Mouse (Mus musculus) midbrain, embryonic 11.5 days (tissue): ENCODE measurements around the gene Morc3. TPM values are rescaled to one million over a fixed set of nuclear protein-coding genes. Genes with fewer than 3 reads are reported as not detected.
"Not testable (repeated sequence)": the region's sequence is repeated elsewhere in the genome, so short reads cannot be mapped to it uniquely, and the experiment has no call there.

ENCODE experiments used
- ATAC-seq: fragments of 200-750 bp; cut with Nextera tagmentation; 2 replicates; pipeline ENCODE4 v1.8.0; 2017; ENCODE audit warnings: moderate TSS enrichment, moderate library complexity; ENCODE audit not compliant: low FRiP score
- DNase-seq: peaks from one replicate; pipeline ENCODE4 v3.0.0; 2015; ENCODE audit warnings: low spot score; ENCODE audit errors: missing footprints
- H3K27ac ChIP-seq: fragments of 300-500 bp; sonication (generic); 2 replicates; pipeline ENCODE4 v1.5.1; 2014; ENCODE audit warnings: low read depth, low read length
- H3K27me3 ChIP-seq: fragments of 300-500 bp; sonication (generic); 2 replicates; pipeline ENCODE4 v1.6.1; 2014; ENCODE audit warnings: mild to moderate bottlenecking, low read length, moderate library complexity, mixed read lengths; ENCODE audit not compliant: control insufficient read depth, insufficient read depth
- H3K36me3 ChIP-seq: fragments of 300-500 bp; sonication (generic); 2 replicates; pipeline ENCODE4 v1.6.1; 2014; ENCODE audit warnings: mild to moderate bottlenecking, low read length, moderate library complexity, mixed read lengths; ENCODE audit not compliant: control insufficient read depth, insufficient read depth
- H3K4me1 ChIP-seq: fragments of 300-500 bp; sonication (generic); 2 replicates; pipeline ENCODE4 v1.6.1; 2014; ENCODE audit warnings: low read length; ENCODE audit not compliant: control insufficient read depth, insufficient read depth
- H3K4me2 ChIP-seq: fragments of 300-500 bp; sonication (generic); 2 replicates; pipeline ENCODE4 v1.6.1; 2014; ENCODE audit warnings: mild to moderate bottlenecking, moderate library complexity
- H3K4me3 ChIP-seq: fragments of 300-500 bp; sonication (generic); 2 replicates; pipeline ENCODE4 v1.5.1; 2014; ENCODE audit warnings: low read depth, low read length
- H3K9ac ChIP-seq: fragments of 300-500 bp; sonication (generic); 2 replicates; pipeline ENCODE4 v1.6.1; 2014; ENCODE audit warnings: low read length
- H3K9me3 ChIP-seq: fragments of 300-500 bp; sonication (generic); 2 replicates; pipeline ENCODE4 v1.6.1; 2016; ENCODE audit warnings: low read length; ENCODE audit not compliant: control insufficient read depth
- WGBS: fragments of 180-500 bp; shearing (Covaris S2); extraction: QIAGEN DNeasy Blood & Tissue Kit; methylation state at CpG from one replicate; pipeline ENCODE4 v1.1.7; 2014; 5-methylcytosine and 5-hydroxymethylcytosine counted together
- polyA plus RNA-seq: library from polyadenylated mRNA; unstranded; fragments of >200 nt; fragmentation: Nextera tagmentation; extraction: Ambion mirVana; gene quantifications from 2 replicates; pipeline ENCODE4 v1.2.1, GENCODE M21; 2014

Gene Morc3
- polyA plus RNA-seq, 1 experiment from 2014 or later, result 29.6 TPM

DNA sequence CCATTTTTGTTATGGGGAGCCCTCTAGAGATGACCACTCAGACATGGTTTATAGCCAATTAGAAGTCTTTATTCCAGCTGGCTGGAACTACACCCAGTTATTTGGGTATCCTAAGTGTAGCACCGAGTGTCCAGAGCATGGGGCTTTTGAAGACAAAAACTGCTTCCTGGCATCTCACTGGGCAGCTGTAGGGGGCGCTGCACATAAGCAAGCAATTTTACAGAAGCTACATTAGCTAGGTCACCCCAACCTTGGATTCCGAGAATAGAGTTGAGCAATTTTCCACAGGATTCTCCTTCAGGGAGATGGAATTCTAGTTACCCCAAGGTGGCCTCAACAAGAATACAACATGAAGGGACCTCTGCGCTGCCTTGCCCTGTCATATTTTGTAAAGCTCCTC, 7.1 kb upstream of the Morc3 start:
- Histone ChIP-seq H3K36me3 (no peaks in the 10 kb centered on the region), H3K4me3 (no peak overlapping the region)

DNA sequence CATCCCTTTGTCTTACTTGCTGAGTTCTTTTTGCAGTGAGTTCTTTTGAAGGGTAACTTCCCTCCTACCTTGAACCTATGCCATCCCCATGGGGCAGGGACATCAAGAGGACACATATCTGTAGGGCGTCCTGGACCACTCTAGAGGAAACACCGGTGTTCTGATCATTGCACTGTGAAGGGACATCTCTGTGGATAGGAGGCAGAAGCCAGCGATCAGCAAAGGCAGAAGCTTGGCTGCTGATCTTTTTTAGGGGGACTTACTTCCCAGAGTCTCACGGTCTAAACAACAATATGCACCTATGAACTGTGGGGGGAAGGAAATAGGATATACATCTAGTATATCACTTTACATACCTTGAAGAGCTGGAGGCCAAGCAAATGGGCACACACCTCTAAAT, 6.5 kb upstream of the Morc3 start:
- Histone ChIP-seq H3K4me3 (no peak overlapping the region), H3K27me3 (no peaks in the 10 kb centered on the region), H3K36me3 (no peaks in the 10 kb centered on the region), H3K27ac (no peak overlapping the region), H3K9ac (no peak overlapping the region), H3K9me3 (peaks cover 8% of the 10 kb centered on the region; the same call in 1 of the 2 replicates), H3K4me1 (no peaks in the 10 kb centered on the region), H3K4me2 (no peak overlapping the region)
- no peak for ATAC-seq
- 89% methylated on average over 4 of the region's 4 CpGs for WGBS
- no peak for DNase-seq

More for the DNA sequence above, 7.1 kb upstream of the Morc3 start:
- H3K27ac ChIP-seq, result no peak overlapping the region
- no peak for DNase-seq
- H3K9ac ChIP-seq, result no peak overlapping the region
- peaks cover 8% of the 10 kb centered on the region; the same call in 1 of the 2 replicates for H3K9me3 ChIP-seq
- no peaks in the 10 kb centered on the region for H3K4me1 ChIP-seq
- WGBS, result 85% methylated on average over 4 of the region's 4 CpGs
- H3K4me2 ChIP-seq, result no peak overlapping the region
- no peak for ATAC-seq
- H3K27me3 ChIP-seq, result no peaks in the 10 kb centered on the region

DNA sequence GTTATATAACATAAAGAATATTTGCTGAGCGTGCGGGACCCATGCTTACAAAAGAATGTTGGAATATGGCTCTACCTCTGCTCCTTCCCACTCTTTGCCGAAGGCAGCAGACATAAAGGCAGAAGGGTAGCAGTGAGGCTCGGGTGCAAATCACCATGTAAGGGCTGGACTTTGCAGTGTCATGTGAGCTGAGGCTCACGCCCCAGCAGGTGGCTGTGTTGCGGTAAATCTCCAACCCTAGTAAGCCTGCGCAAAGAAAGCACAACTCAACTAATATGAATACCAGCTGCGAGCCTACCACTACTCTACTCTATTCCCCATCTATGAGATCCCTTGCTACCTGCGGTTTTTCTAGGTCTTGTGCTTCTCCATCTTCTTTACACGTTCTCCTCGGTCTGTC, 5.9 kb upstream of the Morc3 start:
- ATAC-seq (no peak), DNase-seq (no peak)
- no peaks in the 10 kb centered on the region; the same call in 1 of the 2 replicates for H3K27me3 ChIP-seq
- H3K4me3 ChIP-seq, result no peak overlapping the region
- H3K27ac ChIP-seq, result no peak overlapping the region
- no peak overlapping the region for H3K9ac ChIP-seq
- 69% methylated on average over 11 of the region's 11 CpGs for WGBS
- H3K36me3 ChIP-seq, result no peaks in the 10 kb centered on the region
- H3K4me2 ChIP-seq, result no peak overlapping the region
- H3K9me3 ChIP-seq, result peaks cover 8% of the 10 kb centered on the region; the same call in 1 of the 2 replicates
- no peaks in the 10 kb centered on the region for H3K4me1 ChIP-seq

DNA sequence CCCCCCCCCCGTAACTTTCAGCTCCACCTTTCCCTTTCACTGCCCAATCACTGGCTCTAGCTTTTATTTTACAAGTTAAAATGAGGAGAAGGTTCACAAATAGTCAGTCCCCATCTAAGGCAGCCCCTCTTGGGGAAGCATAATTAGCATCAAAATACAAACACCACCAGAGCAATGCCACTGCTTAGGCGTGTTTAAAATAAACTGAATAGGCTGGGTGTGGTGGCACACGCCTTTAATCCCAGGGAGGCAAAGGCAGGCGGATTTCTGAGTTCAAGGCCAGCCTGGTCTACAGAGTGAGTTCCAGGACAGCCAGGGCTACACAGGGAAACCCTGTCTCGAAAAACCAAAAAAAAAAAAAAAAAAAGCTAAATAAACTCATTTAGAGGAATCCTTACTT, 5.4 kb upstream of the Morc3 start:
- not testable (repeated sequence) for H3K27ac ChIP-seq, H3K4me1 ChIP-seq, H3K4me2 ChIP-seq, H3K9me3 ChIP-seq, DNase-seq, H3K27me3 ChIP-seq, ATAC-seq, H3K9ac ChIP-seq, H3K36me3 ChIP-seq, H3K4me3 ChIP-seq
- 34% methylated on average over 5 of the region's 5 CpGs for WGBS

DNA sequence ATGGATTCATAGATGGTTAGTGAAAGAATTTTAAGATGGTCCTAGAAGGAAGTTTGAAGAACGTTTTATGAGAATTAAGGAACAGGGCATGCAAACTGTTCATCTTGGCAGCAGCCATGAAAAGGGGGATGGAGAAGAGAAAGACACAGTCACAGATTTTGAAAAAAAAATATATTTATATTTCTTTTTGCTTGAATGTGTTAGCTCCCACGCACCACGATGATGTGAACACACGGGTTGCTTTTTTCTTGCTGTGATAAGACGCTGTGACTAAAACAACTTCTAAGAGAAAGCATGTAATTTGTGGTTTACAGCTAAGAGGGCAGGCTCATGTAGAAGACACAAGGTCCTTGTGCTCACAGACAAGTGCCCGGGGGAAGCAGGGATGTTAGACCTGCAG, 5.0 kb upstream of the Morc3 start:
- ATAC-seq (no peak), DNase-seq (no peak)
- Histone ChIP-seq H3K36me3 (no peaks in the 10 kb centered on the region), H3K27me3 (no peaks in the 10 kb centered on the region; the same call in 1 of the 2 replicates), H3K27ac (no peak overlapping the region), H3K9me3 (peaks cover 8% of the 10 kb centered on the region; the same call in 1 of the 2 replicates), H3K9ac (no peak overlapping the region), H3K4me3 (no peak overlapping the region), H3K4me2 (no peak overlapping the region), H3K4me1 (no peaks in the 10 kb centered on the region)
- 86% methylated on average over 6 of the region's 6 CpGs for WGBS

DNA sequence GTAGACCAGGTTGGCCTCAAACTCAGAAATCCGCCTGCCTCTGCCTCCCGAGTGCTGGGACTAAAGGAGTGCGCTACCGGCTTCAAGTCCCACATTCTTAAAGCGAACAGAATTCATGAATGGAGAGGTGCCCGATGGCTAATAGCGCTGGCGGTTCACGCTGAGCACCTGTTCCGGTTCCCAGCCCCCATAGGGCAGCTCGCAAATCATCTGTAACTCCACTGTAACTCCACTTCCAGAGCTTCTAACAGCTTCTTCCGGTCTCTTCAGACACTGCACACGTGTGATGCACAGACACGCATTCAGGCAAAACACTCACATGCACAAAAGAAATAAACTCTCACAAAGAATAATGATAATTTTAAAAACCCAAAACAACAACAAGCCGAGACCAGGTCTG, 2.4 kb upstream of the Morc3 start:
- no peak overlapping the region for H3K4me3 ChIP-seq
- DNase-seq, result no peak
- no peak overlapping the region for H3K27ac ChIP-seq
- H3K36me3 ChIP-seq, result no peaks in the 10 kb centered on the region
- ATAC-seq, result no peak
- WGBS, result 96% methylated on average over 15 of the region's 15 CpGs
- no peak overlapping the region for H3K4me2 ChIP-seq
- H3K27me3 ChIP-seq, result no peaks in the 10 kb centered on the region; the same call in 1 of the 2 replicates
- H3K9ac ChIP-seq, result no peak overlapping the region
- no peaks in the 10 kb centered on the region for H3K9me3 ChIP-seq
- H3K4me1 ChIP-seq, result peaks cover 6% of the 10 kb centered on the region

DNA sequence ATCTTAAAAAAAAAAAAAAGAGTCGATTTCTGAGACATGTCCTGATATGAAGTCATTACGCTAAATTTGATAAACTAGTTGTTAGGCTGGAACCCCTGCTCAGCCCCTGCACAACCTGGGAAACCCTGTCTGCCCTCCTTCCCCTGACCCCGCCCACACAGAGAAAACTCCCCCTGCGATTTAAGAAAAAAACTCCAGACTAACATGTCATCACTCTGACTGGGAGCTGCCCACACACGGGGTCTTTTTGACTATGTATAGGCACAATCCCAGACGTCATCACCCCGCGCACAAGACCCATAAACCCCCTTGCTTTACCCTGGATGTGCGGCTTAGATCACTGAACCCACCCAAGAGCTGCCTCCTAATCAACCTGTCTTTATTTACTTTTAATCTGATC, 1.9 kb upstream of the Morc3 start:
- ATAC-seq, result no peak
- Histone ChIP-seq H3K4me1 (peaks cover 6% of the 10 kb centered on the region), H3K4me3 (no peak overlapping the region), H3K4me2 (no peak overlapping the region), H3K9me3 (no peaks in the 10 kb centered on the region), H3K36me3 (no peaks in the 10 kb centered on the region), H3K27ac (no peak overlapping the region), H3K9ac (no peak overlapping the region), H3K27me3 (no peaks in the 10 kb centered on the region; the same call in 1 of the 2 replicates)
- 92% methylated on average over 9 of the region's 9 CpGs for WGBS
- DNase-seq, result no peak

DNA sequence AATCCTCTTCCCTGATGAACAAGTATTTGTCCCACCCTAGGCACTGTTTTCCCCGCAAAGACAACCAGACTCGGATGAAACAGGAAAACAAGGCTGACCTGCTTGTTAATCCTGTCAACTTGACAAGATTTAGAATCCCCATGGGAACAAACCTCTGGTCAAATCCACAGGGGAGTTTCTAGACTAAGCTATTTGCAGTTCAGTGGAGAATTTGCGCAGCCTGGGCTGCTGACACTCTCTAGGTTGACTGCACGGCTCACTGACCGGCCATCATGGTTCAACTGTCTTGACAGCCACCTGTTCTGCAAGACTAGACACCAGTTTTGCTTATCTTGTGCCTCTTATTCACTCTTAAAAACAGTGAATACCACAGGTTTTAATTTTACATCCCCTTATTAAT, 1.0 kb upstream of the Morc3 start:
- Histone ChIP-seq H3K36me3 (no peaks in the 10 kb centered on the region; the same call in 1 of the 2 replicates), H3K27me3 (no peaks in the 10 kb centered on the region; the same call in 1 of the 2 replicates), H3K4me3 (no peak overlapping the region), H3K27ac (no peak overlapping the region), H3K4me2 (no peak overlapping the region), H3K9me3 (no peaks in the 10 kb centered on the region), H3K4me1 (peaks cover 6% of the 10 kb centered on the region), H3K9ac (no peak overlapping the region)
- DNase-seq (no peak), ATAC-seq (no peak)
- 64% methylated on average over 5 of the region's 5 CpGs for WGBS

DNA sequence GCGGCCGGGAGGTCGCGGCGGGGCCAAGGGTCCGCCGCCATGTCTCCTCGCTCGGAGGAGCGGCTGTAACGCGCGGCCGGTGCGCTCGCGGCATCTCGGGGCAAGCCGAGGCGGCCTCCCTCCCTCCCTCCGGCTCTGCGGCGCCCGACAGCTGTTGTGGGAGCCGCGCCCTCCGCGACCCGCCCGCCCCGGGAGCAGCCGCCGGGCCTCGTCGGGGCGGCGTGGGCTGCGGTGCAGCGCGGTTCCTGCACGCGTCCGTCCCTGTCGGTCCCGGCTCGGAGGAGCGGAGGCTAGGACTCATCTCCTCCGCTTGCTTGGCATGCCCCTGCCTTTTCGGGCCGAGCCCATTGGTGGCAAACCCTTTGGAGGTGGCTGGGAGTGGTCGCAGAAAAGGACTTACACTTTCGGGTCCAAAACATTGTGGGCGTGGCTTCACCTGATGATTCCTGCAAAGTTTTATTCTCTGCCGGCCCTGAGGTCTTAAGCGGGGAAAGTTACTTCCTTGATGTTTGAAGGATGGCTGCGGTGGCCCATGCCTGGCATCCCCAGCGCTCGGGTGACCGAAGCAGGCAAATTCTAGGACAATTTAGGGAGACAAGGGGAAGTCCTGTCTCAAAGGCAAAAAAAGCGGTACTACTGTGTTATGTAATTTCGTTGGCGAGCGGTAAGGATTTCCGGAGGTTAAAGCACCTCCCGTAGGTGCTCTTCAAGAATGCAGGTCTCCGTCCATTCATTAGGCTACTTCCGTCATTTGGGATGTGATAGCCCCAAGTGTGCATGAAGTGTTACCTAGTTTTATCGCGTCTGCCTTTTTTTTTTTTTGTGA, 743 bp downstream of the Morc3 start:
- Histone ChIP-seq H3K4me2 (peak overlapping the region; percentile 82), H3K9me3 (no peaks in the 10 kb centered on the region), H3K36me3 (no peaks in the 10 kb centered on the region; the same call in 1 of the 2 replicates), H3K4me3 (peak overlapping the region; percentile 84), H3K4me1 (peaks cover 6% of the 10 kb centered on the region), H3K27ac (peak overlapping the region; percentile 73), H3K27me3 (no peaks in the 10 kb centered on the region; the same call in 1 of the 2 replicates), H3K9ac (peak overlapping the region; percentile 93)
- ATAC-seq (no peak), DNase-seq (peak; percentile 95)
- WGBS, result under 1% methylated on average over 63 of the region's 69 CpGs
